Mouse (Mus musculus): ENCODE measurements around the gene Cdadc1. TPM values are rescaled to one million over a fixed set of nuclear protein-coding genes. Genes with fewer than 3 reads are reported as not detected.
"Not testable (repeated sequence)": the region's sequence is repeated elsewhere in the genome, so short reads cannot be mapped to it uniquely, and the experiment has no call there.

The Cdadc1 gene
- polyA plus RNA-seq, 1 experiment from 2014 or later: 23.7 TPM

DNA sequence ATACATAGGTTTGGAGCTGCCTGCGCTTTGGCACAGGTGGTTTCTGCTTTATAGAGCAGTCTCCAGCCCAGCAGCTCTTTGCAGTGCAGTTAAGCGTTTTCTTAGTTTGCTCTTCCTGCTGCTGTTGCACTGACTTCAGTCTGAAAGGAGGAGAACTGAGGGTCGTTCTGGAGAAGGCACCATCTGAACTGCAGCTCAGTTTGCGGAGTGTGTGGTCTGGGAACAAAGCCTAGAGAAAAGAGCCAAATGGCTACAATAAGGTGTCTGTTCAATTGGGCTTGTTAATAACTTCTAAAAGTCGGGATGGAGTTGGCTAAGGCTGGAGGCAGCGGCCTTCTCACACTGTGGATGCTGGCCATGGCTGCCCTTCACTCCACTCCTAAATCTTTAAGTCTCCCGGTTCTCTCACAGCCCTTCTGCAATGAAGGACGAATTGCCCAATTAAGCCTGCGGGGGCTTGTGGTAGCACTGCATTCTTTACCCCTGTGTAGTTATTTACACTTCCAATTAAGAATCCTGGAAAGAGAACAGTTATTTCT lies 29.5 kb upstream of the Cdadc1 start:
- no peak overlapping the region for H3K4me3 ChIP-seq (ENCODE audit: inconsistent target)
- H3K27ac ChIP-seq: no peak overlapping the region
- 73% methylated on average over 8 of the region's 9 CpGs for WGBS (ENCODE audit: missing documents)
- H3K36me3 ChIP-seq (ENCODE audit: inconsistent target): no peaks in the 10 kb centered on the region
- no peaks in the 10 kb centered on the region for H3K79me2 ChIP-seq (ENCODE audit: inconsistent target)

DNA sequence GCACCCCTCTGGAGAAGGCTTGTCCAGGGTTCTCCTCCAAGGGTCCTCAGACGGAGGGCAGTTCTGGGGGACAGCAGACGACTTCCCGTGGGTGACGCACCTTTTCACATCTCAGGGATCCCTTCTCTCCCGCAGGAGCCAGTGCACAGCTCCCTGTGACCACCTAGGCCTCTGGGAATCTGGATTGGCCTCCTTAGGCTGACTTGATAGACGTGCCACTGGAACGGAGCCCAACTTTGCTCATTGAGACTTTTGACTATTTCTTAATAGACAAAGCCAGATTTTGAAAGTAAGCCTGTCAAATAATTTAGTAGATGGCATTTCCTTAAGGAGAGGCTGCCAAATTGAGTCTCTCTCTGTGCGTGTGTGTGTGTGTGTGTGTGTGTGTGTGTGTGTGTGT lies 29.0 kb upstream of the Cdadc1 start:
- no peaks in the 10 kb centered on the region for H3K36me3 ChIP-seq (ENCODE audit: inconsistent target)
- WGBS (ENCODE audit: missing documents): 68% methylated on average over 8 of the region's 8 CpGs
- H3K27ac ChIP-seq: no peak overlapping the region
- no peaks in the 10 kb centered on the region for H3K79me2 ChIP-seq (ENCODE audit: inconsistent target)
- no peak overlapping the region for H3K4me3 ChIP-seq (ENCODE audit: inconsistent target)

DNA sequence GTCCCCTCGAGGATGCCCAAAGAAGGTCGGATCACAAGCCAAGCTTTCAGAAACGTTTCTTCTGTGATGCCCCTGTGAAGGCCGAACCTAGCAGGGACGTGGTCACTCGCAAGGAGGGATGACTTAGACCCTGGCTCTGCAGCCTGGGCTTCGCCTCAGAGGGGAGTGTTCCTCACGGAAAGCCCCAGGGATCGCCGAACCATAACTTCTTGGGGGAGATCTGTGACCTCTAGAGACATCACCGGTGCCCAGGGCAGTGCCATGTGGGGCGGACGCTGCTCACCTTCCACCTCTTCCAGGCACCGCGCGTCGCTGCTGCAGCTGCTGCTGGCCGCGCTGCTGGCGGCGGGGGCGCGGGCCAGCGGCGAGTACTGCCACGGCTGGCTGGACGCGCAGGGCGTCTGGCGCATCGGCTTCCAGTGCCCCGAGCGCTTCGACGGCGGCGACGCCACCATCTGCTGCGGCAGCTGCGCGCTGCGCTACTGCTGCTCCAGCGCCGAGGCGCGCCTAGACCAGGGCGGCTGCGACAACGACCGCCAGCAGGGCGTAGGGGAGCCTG lies 28.1 kb upstream of the Cdadc1 start:
- Histone ChIP-seq H3K27ac (no peak overlapping the region), H3K36me3 (ENCODE audit: inconsistent target) (no peaks in the 10 kb centered on the region), H3K79me2 (ENCODE audit: inconsistent target) (no peaks in the 10 kb centered on the region), H3K4me3 (ENCODE audit: inconsistent target) (no peak overlapping the region)
- WGBS (ENCODE audit: missing documents): 2% methylated on average over 51 of the region's 51 CpGs

DNA sequence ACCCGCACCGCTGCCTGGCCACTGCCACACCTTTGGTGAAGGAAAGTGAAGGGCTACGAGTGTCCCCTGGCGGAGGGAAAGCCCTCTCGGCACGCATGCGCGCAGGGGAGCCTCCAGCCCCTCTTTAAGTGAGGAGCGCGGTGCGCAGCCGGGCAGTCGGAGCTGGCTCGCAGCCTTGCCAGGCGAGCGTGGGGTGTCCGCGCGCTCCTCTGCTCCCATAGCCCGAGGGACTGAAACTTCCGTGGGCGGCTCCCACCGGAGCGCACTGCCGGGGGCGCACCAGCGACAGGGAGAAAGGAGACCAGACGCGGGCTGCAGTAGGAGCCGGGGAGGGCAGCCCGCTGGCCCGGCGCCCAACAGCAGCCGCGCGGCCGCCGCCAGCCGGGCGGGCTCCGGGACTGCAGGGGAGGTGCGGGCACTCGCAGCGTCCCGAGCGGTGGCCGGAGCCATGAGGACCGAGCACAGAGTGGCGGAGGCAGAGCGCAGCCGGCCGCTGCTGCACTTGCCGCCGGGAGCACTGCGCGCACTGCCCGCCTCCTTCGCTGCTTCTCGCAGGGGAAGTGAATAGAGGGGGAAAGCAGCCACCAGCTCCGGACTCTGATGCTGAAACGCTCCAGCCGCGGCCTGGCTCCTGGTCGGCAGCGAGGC lies 27.5 kb upstream of the Cdadc1 start, which contains the start of gene Shisa2:
Gene Shisa2, plus strand, starts transcription at position 151 of the 648 bp plus-strand sequence.
- no peaks in the 10 kb centered on the region for H3K79me2 ChIP-seq (ENCODE audit: inconsistent target)
- H3K4me3 ChIP-seq (ENCODE audit: inconsistent target): no peak within 1 kb of the TSS
- WGBS (ENCODE audit: missing documents): 2% methylated on average over 62 of the region's 65 CpGs
- no peak within 1 kb of the TSS for H3K27ac ChIP-seq
- no peaks in the 10 kb centered on the region for H3K36me3 ChIP-seq (ENCODE audit: inconsistent target)

DNA sequence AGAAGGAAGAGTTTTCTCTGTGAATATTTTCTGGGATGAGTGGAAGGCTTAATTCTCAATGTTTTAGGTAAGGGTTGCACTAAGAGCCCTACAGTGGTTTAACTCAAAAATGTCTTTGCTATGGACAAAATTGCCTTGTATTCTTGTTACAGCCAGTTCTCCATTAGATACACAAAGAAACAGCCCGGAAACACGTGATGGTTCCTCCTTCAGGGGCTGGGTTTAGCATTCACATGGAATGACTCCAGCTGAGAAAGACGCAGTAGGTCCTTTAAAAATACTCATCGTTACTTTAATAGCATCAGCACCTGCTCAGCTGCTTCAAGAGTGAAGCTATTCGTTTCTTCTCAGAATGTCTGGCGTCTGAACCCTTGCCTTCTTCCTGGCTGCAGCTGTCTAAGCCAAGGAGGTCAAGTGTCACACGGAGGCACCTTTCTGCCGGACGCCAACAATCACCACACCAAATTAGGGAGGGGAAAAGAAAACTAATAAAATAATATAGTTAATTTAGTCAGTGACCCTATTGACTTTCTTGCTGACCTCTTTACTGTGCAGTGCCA lies 26.6 kb upstream of the Cdadc1 start:
- Histone ChIP-seq H3K79me2 (ENCODE audit: inconsistent target) (no peaks in the 10 kb centered on the region), H3K4me3 (ENCODE audit: inconsistent target) (no peak overlapping the region), H3K36me3 (ENCODE audit: inconsistent target) (no peaks in the 10 kb centered on the region), H3K27ac (no peak overlapping the region)
- 64% methylated on average over 9 of the region's 9 CpGs for WGBS (ENCODE audit: missing documents)

DNA sequence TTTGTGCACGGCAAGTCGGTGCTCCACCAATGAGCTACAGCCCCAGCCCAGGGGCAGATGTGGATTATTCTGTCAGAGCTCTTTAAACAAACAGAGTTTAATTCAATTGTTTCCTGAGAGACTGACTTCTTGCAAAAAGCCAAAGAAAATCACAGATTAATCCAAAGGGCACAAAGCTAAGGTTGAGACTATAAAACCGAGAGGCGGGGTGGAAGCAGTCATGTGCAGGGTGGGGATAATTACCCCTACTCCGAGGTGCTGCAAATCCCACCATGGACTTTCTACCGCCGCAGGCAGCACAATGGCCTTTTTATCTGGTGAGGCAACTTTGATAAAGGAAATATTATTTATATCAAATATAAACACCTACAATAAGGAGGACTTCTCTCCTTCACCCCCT lies 19.0 kb upstream of the Cdadc1 start:
- Histone ChIP-seq H3K79me2 (ENCODE audit: inconsistent target) (no peaks in the 10 kb centered on the region), H3K36me3 (ENCODE audit: inconsistent target) (no peaks in the 10 kb centered on the region), H3K4me3 (ENCODE audit: inconsistent target) (no peak overlapping the region), H3K27ac (no peak overlapping the region)
- 94% methylated on average over 7 of the region's 7 CpGs for WGBS (ENCODE audit: missing documents)

DNA sequence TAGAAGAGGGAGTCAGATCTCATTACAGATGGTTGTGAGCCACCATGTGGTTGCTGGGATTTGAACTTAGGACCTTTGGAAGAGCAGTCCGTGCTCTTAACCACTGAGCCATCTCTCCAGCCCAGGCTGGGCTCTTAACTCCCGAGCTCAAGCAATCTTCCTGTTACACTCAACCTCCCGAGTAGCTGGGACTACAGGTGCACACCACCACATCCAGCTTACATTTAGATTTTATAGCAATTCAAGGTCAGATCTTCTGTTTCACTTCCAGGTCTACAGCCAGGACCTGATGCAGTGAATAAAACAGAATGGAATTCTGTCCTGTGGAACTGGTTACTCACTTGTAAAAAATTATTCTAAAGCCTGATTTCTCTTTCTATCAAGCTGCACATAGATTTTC lies 16.4 kb upstream of the Cdadc1 start:
- 78% methylated on average over 3 of the region's 3 CpGs for WGBS (ENCODE audit: missing documents)
- H3K27ac ChIP-seq: not testable (repeated sequence)

DNA sequence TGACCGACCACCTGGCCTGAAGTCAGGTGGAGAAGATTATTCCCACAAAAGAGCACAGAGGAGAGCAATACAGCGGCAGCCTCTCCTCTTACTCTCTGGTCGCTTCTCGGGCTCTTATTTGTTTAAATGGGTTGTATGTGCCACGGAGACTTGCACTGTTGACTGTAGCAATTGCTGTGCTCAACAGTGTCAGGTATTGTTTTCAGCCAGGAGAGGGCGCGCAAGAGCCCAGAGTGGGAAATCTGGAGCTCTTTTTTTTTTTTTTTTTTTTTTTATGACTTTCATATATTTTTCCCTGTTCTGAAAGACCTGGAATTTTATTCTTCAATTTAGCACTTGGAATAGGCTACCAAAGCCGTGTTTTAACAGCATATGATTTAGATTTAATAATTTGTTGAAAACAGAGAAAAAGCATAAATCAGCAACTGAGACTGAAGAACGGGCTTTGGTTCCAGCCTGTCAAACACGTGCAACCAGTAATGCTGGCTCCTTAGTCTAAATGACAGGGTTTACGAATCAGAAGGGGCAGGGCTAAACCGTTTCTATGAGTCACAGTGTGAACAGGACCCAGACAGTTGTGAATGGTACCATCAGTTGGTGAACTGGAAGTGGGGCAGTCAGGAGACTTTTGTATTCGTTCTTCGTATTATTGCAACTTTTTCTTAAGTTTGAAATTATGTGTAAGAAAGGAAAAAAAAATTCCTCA lies 15.3 kb upstream of the Cdadc1 start:
- Histone ChIP-seq H3K27ac (no peak overlapping the region), H3K79me2 (ENCODE audit: inconsistent target) (no peaks in the 10 kb centered on the region), H3K4me3 (ENCODE audit: inconsistent target) (no peak overlapping the region), H3K36me3 (ENCODE audit: inconsistent target) (no peaks in the 10 kb centered on the region)
- 60% methylated on average over 14 of the region's 14 CpGs for WGBS (ENCODE audit: missing documents)

More for the DNA sequence above, 16.4 kb upstream of the Cdadc1 start:
- not testable (repeated sequence) for H3K36me3 ChIP-seq (ENCODE audit: inconsistent target); H3K4me3 ChIP-seq (ENCODE audit: inconsistent target); H3K79me2 ChIP-seq (ENCODE audit: inconsistent target)

DNA sequence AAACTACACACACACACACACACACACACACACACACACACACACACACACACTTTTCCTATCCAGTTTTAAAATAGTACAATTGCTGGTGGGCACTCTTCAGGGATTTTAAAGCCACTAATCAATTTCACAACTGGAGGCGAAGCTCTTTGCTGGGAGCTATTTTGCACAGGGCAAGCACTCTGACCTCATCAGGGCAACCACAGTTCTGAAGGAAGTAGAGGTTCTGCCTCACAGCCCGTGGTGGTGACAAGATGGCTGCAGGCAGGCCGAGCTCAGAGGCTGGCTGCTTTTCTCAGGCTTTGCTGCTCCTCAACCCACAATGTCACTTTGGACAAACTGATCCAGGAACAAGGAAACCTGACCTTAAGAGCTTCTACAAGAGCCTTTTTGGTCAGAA lies 9.3 kb upstream of the Cdadc1 start:
- H3K4me3 ChIP-seq (ENCODE audit: inconsistent target): no peak overlapping the region
- no peak overlapping the region for H3K27ac ChIP-seq
- no peaks in the 10 kb centered on the region for H3K36me3 ChIP-seq (ENCODE audit: inconsistent target)
- WGBS (ENCODE audit: missing documents): 34% methylated on average over 3 of the region's 3 CpGs
- H3K79me2 ChIP-seq (ENCODE audit: inconsistent target): no peaks in the 10 kb centered on the region

DNA sequence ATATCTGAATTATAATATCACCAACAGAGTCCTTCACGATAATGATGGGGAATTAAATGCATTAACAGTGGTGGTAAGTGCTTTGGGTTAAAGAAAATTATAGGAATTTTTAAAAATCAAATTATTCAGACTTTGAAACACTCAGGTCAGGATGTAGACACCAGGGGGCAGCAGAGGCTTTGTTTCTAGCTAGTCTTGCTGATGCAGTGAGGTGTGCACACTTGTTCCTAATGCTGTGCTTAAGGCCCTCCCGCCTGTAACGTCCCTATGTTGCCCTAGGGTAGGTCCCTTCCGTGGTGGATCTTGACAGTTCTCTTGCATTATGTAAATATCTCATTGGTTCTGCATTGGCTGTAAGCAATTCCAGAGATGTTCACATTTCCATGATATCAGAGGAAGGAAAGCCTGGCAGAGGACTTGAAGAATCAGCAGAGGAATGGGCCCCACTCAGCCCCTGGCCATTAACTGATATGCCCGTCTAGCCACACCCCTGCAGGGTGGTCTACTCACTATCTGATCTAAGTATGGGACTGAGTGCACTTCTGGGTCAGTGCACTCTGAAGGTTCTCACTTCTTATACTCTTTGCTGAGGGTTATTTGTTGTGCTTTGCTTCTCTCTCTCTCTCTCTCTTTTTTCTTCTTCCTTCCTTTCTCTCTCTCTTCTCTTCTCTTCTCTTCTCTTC lies 8.1 kb upstream of the Cdadc1 start:
- Histone ChIP-seq H3K36me3 (ENCODE audit: inconsistent target) (no peaks in the 10 kb centered on the region), H3K27ac (no peak overlapping the region), H3K79me2 (ENCODE audit: inconsistent target) (no peaks in the 10 kb centered on the region), H3K4me3 (ENCODE audit: inconsistent target) (no peak overlapping the region)
- WGBS (ENCODE audit: missing documents): 21% methylated on average over 5 of the region's 5 CpGs

DNA sequence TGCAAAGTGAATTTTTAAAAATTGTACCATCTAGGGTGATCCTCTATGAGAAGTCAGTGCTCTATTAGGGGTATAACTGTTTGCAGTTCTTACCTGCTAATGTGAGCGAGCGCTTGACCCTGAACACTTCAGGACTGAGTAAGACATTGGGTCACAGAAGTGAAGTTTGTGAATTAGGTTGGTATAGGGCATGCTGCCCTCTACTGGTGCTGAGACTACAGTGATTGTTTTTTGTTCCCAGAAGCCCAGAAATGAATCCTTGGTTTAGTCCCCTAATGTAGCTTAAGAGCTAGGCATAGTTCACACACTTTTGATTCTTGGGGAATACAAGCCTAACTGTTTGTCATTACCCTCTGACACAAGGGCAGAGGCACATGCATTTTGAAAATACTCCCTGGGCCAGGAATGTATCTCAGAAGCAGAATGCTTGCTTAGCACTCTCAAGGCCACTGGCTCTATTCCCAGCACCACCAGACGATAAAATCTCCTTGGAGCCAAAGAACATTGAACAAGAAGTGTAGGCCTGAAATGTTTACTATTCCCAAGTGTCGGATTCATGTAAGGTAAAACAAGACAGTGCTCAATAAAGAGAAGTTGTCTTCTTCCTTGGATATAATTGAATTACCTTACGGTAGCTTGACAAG lies 6.4 kb upstream of the Cdadc1 start:
- WGBS (ENCODE audit: missing documents): 61% methylated on average over 5 of the region's 5 CpGs
- no peak overlapping the region for H3K4me3 ChIP-seq (ENCODE audit: inconsistent target)
- H3K27ac ChIP-seq: no peak overlapping the region
- no peaks in the 10 kb centered on the region for H3K36me3 ChIP-seq (ENCODE audit: inconsistent target)
- no peaks in the 10 kb centered on the region for H3K79me2 ChIP-seq (ENCODE audit: inconsistent target)

DNA sequence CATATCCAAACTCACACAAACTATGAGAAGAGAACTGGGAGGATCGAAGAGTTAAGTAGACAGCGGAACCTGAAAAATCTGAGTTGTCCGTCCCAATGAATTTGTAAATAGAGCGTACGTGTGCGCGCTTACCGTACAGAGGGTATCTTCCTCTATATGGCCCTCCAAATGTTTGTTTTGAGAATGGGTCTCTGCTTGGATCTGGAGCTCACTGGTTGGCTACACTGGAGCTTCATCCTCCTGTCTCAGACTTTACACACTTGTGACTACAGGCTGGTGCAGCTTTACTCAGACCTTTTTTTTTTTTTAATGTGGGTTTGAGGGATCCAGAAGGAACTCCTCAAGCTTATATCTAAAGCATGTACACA lies 485 bp upstream of the Cdadc1 start:
- H3K79me2 ChIP-seq (ENCODE audit: inconsistent target): peaks cover 36% of the 10 kb centered on the region
- peak overlapping the region; percentile 72 for H3K4me3 ChIP-seq (ENCODE audit: inconsistent target)
- peak overlapping the region; percentile 57 for H3K27ac ChIP-seq
- under 1% methylated on average over 8 of the region's 8 CpGs for WGBS (ENCODE audit: missing documents)
- no peaks in the 10 kb centered on the region for H3K36me3 ChIP-seq (ENCODE audit: inconsistent target)

DNA sequence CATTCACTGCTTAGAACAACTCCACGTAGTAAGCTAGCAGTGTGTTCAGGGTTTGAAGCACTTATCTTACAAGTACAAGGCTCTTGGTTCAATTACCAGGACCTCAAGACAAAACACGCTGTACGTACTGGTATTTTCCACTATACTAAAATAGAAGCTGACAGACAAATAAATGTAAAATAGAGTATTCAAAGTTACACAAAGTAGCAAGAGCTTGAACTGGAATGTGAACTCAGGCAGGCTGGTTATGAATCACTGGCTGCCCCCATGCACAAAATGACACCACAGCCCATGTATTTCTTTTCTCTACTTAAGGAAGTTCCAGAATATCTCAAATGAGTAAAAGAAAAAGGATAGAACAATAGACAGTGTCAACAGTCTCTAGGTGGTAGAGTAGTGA lies 2.8 kb downstream of the Cdadc1 start:
- Histone ChIP-seq H3K79me2 (ENCODE audit: inconsistent target) (peaks cover 36% of the 10 kb centered on the region), H3K36me3 (ENCODE audit: inconsistent target) (0 out of 2 replicates have a peak, but pooled peaks cover 11% of the 10 kb centered on the region), H3K27ac (no peak overlapping the region), H3K4me3 (ENCODE audit: inconsistent target) (no peak overlapping the region)
- WGBS (ENCODE audit: missing documents): 100% methylated on average over 3 of the region's 3 CpGs

DNA sequence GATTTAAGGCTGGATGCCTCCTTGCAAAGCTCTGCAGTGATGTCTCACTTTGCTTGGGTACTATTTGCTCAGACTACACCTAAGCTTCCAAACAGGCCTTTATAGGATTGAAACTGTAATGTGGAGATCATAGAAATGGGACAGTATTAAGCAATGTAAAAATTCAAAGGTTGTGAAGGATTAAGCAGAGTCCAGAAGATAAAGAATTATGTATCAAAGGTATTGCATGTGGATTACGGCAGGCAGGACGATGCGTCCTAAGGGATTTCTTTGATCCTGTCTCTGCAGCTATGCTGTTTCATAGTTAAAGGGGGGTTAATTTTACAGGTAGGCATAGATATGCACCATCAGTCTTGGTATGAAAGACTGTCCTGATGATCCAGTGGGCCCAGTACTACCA lies 5.2 kb downstream of the Cdadc1 start:
- no peak overlapping the region for H3K27ac ChIP-seq
- no peak overlapping the region for H3K4me3 ChIP-seq (ENCODE audit: inconsistent target)
- H3K79me2 ChIP-seq (ENCODE audit: inconsistent target): peaks cover 35% of the 10 kb centered on the region
- whole genome bisulfite sequencing (ENCODE audit: missing documents): 96% methylated on average over 3 of the region's 3 CpGs
- H3K36me3 ChIP-seq (ENCODE audit: inconsistent target): peaks cover 32% of the 10 kb centered on the region

Measured in macrophage (primary cell).